Mouse (Mus musculus): Measurements from ENCODE around the gene Hspb2. TPM values are rescaled to one million over a fixed set of nuclear protein-coding genes. Genes with fewer than 3 reads are reported as not detected.
A peak's percentile ranks its signal among the peaks of the same experiment; 100 is the strongest.

The Hspb2 gene
- polyA plus RNA-seq, 1 experiment, result 16.7 TPM

DNA sequence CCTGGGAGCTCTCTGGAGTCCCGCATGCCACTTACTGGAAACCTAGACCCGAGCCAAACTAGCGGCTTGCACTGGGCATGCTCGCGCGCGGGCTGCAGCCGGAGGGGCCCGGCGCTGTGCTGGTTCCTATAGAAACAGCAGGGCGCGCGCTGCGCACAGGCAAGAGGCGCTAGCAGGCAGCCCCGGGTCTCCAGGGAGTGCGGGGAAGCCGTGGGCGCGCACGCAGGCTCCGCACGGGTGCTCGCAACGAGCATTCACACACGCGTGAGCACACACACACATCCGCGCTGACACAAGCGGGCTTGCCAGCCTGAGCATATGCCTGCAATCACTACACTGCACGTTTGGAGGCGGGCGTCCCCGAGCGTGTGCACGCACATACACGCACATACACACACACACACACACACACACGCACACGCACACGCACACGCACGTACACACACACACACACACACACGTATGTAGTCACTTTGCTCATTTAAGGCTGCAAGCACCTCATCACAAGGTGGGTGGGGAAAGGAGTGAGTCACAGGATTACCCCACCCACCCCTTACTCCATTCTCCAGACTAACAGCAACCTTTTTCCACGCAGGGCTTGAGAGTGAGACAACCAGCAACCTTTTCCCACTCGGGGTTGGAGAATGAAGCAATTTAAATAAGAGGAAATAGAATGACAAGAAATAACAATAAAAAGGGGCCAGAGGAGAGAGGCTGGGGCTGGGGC lies 24.1 kb downstream of the Hspb2 start:
- DNase-seq, result peak; percentile 12
- Histone ChIP-seq H3K27me3 (ENCODE audit: control insufficient read depth, insufficient read depth, low read length) (peaks cover 7% of the 10 kb centered on the region; the same call in 1 of the 2 replicates), H3K27ac (ENCODE audit: control insufficient read depth, insufficient read depth, low read length) (no peak overlapping the region), H3K36me3 (ENCODE audit: control insufficient read depth, insufficient read depth, low read length) (no peaks in the 10 kb centered on the region), H3K4me3 (ENCODE audit: control insufficient read depth, insufficient read depth, low read length) (peak overlapping the region; percentile 10; the same call in 1 of the 2 replicates), H3K4me1 (replicated peaks; ENCODE audit: control insufficient read depth, insufficient read depth, low read length) (no peaks in the 10 kb centered on the region; the same call in 1 of the 2 replicates)
- no peak for TF ChIP-seq POLR2A (IDR thresholded peaks at IDR 0.05; ENCODE audit: control insufficient read depth, extremely low read depth, insufficient read depth, low read length, poor library complexity)
- no peak for TF ChIP-seq CTCF (IDR thresholded peaks at IDR 0.05; ENCODE audit: borderline replicate concordance, control insufficient read depth, extremely low read depth, insufficient read depth, low read length, poor library complexity)
- WGBS, result 2% methylated on average over 45 of the region's 45 CpGs

DNA sequence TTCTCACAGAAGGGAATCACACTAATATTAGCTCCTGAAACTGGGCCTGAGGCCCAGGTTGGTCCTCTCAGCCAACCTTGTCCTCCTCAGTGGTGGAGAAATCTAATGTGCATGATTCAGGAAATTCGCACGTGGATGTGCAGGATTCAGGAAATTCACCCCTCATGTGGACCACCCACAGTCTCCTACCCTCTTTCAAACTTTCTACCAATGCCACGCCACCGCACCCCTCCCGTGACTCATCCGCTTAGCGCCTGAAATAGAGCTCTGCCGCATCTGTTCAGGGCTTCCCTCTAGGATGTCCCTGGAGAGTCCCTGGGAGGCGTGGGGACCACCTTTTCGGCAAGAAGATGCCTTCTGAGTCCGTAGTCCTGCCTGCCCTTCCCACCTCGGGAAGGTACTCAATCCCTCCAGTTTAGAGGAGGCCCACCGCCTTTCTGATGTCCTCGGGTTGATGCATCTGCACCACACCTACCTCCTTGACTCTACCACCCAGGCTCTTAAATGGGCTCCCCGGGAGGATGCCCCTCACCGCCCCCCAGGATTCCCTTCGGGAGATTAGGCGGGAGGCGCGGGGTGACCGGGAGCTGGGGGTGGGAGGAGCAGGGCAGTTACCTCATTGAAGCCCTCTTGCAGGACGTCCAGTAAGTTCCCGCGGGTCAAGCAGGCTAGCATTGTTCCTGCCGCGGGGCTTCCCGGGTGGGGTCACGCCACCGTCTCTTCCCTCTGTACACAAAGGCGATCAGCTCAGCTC lies 24.8 kb downstream of the Hspb2 start:
- Histone ChIP-seq H3K27me3 (ENCODE audit: control insufficient read depth, insufficient read depth, low read length) (peaks cover 7% of the 10 kb centered on the region; the same call in 1 of the 2 replicates), H3K36me3 (ENCODE audit: control insufficient read depth, insufficient read depth, low read length) (no peaks in the 10 kb centered on the region), H3K27ac (ENCODE audit: control insufficient read depth, insufficient read depth, low read length) (no peak overlapping the region), H3K4me3 (ENCODE audit: control insufficient read depth, insufficient read depth, low read length) (peak overlapping the region; percentile 10; the same call in 1 of the 2 replicates), H3K4me1 (replicated peaks; ENCODE audit: control insufficient read depth, insufficient read depth, low read length) (no peaks in the 10 kb centered on the region; the same call in 1 of the 2 replicates)
- TF ChIP-seq CTCF (IDR thresholded peaks at IDR 0.05; ENCODE audit: borderline replicate concordance, control insufficient read depth, extremely low read depth, insufficient read depth, low read length, poor library complexity) (no peak), POLR2A (IDR thresholded peaks at IDR 0.05; ENCODE audit: control insufficient read depth, extremely low read depth, insufficient read depth, low read length, poor library complexity) (no peak)
- DNase-seq, result no peak
- WGBS, result 30% methylated on average over 30 of the region's 30 CpGs

DNA sequence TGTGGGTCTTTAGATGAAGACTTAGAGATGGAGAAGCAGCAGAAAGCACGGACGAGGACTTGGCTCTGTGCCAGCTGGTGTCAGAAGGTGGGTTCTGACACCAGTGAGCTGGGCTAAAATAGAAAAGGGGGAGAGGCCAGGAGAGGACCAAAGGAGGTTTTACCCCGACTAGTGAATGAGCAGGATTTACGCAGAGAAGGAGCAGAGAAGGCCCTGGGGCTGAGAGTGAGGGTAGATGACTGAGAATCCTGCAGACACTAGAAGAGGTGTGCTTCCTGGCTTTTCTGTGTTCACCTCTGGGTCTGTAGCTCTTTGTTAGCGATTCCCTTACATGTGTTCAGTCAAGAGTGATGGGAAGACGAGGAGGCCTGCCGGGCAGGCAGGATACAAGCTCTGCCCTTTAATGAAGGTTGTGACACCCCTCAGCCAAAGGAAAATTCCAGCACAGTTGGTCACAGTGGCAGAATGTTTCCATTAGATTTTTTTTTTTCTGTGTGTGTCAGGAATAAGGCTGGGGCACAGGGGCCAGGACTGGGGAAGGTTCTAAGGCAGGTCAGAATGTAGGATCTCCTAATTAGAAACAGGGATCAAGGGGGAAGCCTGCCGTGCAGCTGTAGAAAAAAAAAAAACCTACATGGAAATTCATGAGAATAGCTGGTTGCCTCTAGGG lies 26.1 kb downstream of the Hspb2 start:
- Histone ChIP-seq H3K36me3 (ENCODE audit: control insufficient read depth, insufficient read depth, low read length) (no peaks in the 10 kb centered on the region), H3K4me1 (replicated peaks; ENCODE audit: control insufficient read depth, insufficient read depth, low read length) (no peaks in the 10 kb centered on the region; the same call in 1 of the 2 replicates), H3K4me3 (ENCODE audit: control insufficient read depth, insufficient read depth, low read length) (no peak overlapping the region), H3K27ac (ENCODE audit: control insufficient read depth, insufficient read depth, low read length) (no peak overlapping the region), H3K27me3 (ENCODE audit: control insufficient read depth, insufficient read depth, low read length) (peaks cover 7% of the 10 kb centered on the region; the same call in 1 of the 2 replicates)
- 85% methylated on average over 8 of the region's 8 CpGs for WGBS
- DNase-seq, result no peak
- TF ChIP-seq CTCF (IDR thresholded peaks at IDR 0.05; ENCODE audit: borderline replicate concordance, control insufficient read depth, extremely low read depth, insufficient read depth, low read length, poor library complexity) (no peak), POLR2A (IDR thresholded peaks at IDR 0.05; ENCODE audit: control insufficient read depth, extremely low read depth, insufficient read depth, low read length, poor library complexity) (no peak)

DNA sequence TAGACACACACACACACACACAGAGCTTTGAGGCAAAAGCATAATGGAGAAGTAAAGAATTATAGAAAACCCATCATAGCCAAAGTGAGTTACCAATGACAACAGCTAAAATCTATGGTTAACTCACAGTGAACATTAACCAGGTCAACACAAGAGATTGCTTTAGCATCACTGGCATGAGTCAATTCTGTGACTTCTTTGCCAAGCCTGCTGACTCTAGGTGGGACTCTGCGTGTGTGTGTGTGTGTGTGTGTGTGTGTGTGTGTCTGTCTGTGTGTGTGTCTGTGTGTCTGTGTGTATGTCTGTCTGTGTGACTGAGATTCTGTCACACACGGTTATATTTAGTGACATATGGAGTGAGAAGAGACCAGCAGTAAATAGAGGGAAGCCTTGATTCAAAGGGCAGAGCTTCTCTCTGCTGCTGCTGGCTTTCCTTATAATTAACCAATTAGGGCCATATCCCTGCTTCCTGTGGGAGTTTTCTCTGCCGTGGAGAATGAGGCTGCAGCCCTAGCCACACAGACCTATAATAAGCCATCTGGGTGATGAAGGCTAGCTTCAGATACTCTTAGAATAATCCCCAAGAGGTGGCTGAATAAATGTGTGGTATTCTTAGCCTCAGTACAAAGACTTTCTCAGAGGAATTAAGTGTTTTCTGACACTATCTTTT lies 27.4 kb downstream of the Hspb2 start:
- Histone ChIP-seq H3K36me3 (ENCODE audit: control insufficient read depth, insufficient read depth, low read length) (no peaks in the 10 kb centered on the region), H3K27me3 (ENCODE audit: control insufficient read depth, insufficient read depth, low read length) (peaks cover 7% of the 10 kb centered on the region; the same call in 1 of the 2 replicates), H3K4me3 (ENCODE audit: control insufficient read depth, insufficient read depth, low read length) (no peak overlapping the region), H3K27ac (ENCODE audit: control insufficient read depth, insufficient read depth, low read length) (no peak overlapping the region), H3K4me1 (replicated peaks; ENCODE audit: control insufficient read depth, insufficient read depth, low read length) (no peaks in the 10 kb centered on the region; the same call in 1 of the 2 replicates)
- no peak for DNase-seq
- no peak for TF ChIP-seq POLR2A (IDR thresholded peaks at IDR 0.05; ENCODE audit: control insufficient read depth, extremely low read depth, insufficient read depth, low read length, poor library complexity)
- no peak for TF ChIP-seq CTCF (IDR thresholded peaks at IDR 0.05; ENCODE audit: borderline replicate concordance, control insufficient read depth, extremely low read depth, insufficient read depth, low read length, poor library complexity)
- WGBS, result 46% methylated on average over 3 of the region's 3 CpGs

GRCm38 (mm10) chr9:50724147-50724546 lies 28.0 kb downstream of the Hspb2 start:
- no peak for TF ChIP-seq POLR2A (IDR thresholded peaks at IDR 0.05; ENCODE audit: control insufficient read depth, extremely low read depth, insufficient read depth, low read length, poor library complexity)
- no peak for TF ChIP-seq CTCF (IDR thresholded peaks at IDR 0.05; ENCODE audit: borderline replicate concordance, control insufficient read depth, extremely low read depth, insufficient read depth, low read length, poor library complexity)
- no peak for DNase-seq
- H3K4me3 ChIP-seq (ENCODE audit: control insufficient read depth, insufficient read depth, low read length), result no peak overlapping the region
- H3K4me1 ChIP-seq (replicated peaks; ENCODE audit: control insufficient read depth, insufficient read depth, low read length), result no peaks in the 10 kb centered on the region; the same call in 1 of the 2 replicates
- H3K27me3 ChIP-seq (ENCODE audit: control insufficient read depth, insufficient read depth, low read length), result peaks cover 7% of the 10 kb centered on the region; the same call in 1 of the 2 replicates
- no peak overlapping the region for H3K27ac ChIP-seq (ENCODE audit: control insufficient read depth, insufficient read depth, low read length)
- WGBS, result 87% methylated on average over 2 of the region's 2 CpGs
- no peaks in the 10 kb centered on the region for H3K36me3 ChIP-seq (ENCODE audit: control insufficient read depth, insufficient read depth, low read length)
